Mouse (Mus musculus) kidney, adult 8-10 months (tissue): ENCODE data around the gene Ahsg.

ENCODE experiments used
- DNase-seq, 2 experiments: peaks; one replicate each; pipeline ENCODE4 v3.0.0; 2022

Gene Ahsg

GRCm38 (mm10) chr16:22941825-22942476, 50.9 kb downstream of the Ahsg start:
- peak in 1 of 2 experiments; percentile 11 for DNase-seq

DNA sequence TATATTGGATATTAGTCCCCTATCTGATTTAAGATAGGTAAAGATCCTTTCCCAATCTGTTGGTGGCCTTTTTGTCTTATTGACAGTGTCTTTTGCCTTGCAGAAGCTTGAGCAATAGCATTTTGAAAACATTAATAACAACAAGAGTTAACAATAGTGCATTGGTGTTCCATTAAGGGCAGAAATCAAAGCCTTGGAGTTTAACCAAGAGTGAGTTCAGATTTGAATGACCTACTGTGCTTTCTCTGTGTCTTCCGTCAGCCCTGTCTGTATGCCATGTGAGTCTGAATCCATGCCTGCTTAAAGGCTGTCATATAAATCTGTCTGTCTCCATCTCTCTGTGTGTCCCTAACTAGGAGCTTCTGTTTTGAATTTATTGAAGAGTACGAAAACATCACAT, 56.3 kb downstream of the Ahsg start:
- DNase-seq: no peak
